Mouse (Mus musculus): ENCODE measurements around the gene 3110040N11Rik.

The 3110040N11Rik gene

GRCm38 (mm10) chr7:81738720-81739385, 50.4 kb downstream of the 3110040N11Rik start:
- no peak for DNase-seq

GRCm38 (mm10) chr7:81735300-81736048, 53.8 kb downstream of the 3110040N11Rik start:
- no peak for DNase-seq

DNA sequence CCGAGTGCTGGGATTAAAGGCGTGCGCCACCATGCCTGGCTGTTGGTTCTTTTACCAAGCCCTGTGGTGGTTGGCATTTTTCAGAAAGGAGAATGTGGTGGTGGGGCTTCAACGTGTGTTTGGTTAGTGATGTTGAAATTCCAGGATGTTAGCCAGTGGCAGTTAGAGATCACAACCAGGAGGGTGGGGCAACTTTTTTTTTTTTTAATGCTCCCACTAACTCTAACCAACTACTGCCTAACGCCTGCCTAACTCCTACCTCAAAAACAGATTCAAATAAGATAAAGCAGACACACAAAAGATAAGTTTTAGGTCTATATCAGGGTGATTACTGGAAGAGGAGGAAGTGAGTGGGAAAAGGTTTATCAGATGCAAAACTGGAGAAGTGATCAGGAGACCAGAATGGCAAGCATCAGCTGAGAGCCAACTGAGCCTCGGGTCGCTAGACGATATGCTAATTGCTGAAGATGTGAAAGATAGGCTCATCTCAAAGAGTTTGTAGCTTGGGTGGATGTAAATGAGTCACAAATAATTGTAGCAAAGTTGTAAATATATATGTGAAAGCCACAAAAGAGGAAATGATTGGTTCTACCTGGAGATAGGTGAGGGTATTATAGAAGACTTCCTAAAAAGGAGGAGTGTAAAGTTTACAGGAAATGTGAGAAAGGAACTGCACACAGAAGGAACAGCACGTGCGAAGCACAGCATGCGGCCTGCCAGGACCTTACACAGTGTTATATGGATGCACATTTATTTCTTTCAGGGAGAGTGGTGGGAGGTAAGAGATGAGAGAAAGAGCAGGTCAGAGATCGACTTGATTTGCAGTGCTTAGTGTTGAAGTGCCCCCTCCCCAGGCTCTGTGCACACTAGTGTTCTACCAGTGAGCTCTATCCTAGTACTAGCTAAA, 56.8 kb downstream of the 3110040N11Rik start:
- DNase-seq = no peak

All from kidney, adult 8-10 months (tissue).